ENCODE assay signal across 20 mouse cellular contexts in genomic region chr5:120225383-120225782, GRCm38 (mm10).
DNase-seq lines count a peak whose midpoint lies in the region; ATAC-seq and TF ChIP-seq lines count a peak whose summit lies in the region.
"Had no signal": no experiment of that assay in that cellular context is flagged by ENCODE, and none has a peak within 500 bp of the region (broad histone marks: within the 10 kb centered on the region; RNA-seq: fewer than 3 reads in every experiment).

No protein-coding gene starts in this region.

- TF ChIP-seq CTCF in liver, adult 2 months (IDR thresholded peaks at IDR 0.05; ENCODE audit: low read depth, low read length) = no peak
- no peak for TF ChIP-seq CTCF in liver, postnatal 0 days (IDR thresholded peaks at IDR 0.05; ENCODE audit: low read depth)
- no peak for TF ChIP-seq CTCF in brain, embryonic 14.5 days (IDR thresholded peaks at IDR 0.05; ENCODE audit: borderline replicate concordance, extremely low read depth, insufficient read depth, insufficient read length)

- 52% methylated on average over 14 of the region's 14 CpGs for whole genome bisulfite sequencing in liver, adult 2 months
- WGBS in liver, postnatal 0 days (ENCODE audit: insufficient replicate concordance) = 69% methylated on average over 14 of the region's 14 CpGs
- 21% methylated on average over 14 of the region's 14 CpGs for WGBS in neural tube, embryonic 11.5 days

- no peaks in the 10 kb centered on the region for H3K79me2 ChIP-seq in liver, adult 2 months (ENCODE audit: control insufficient read depth, insufficient read depth, low read length)

- H3K9ac ChIP-seq in liver, adult 2 months (ENCODE audit: low read depth, low read length) = no peak overlapping the region
- no peak overlapping the region for H3K9ac ChIP-seq in liver, postnatal 0 days (replicated peaks)
- no peak overlapping the region for H3K9ac ChIP-seq in neural tube, embryonic 11.5 days (ENCODE audit: low read length)
- H3K9ac ChIP-seq: heart, embryonic 13.5 days; limb, embryonic 12.5 days had no signal

- no peak for ATAC-seq in liver, postnatal 0 days
- ATAC-seq in neural tube, embryonic 11.5 days (ENCODE audit: insufficient read depth, low FRiP score, low TSS enrichment) = no peak
- no peak for ATAC-seq in granulocyte monocyte progenitor cell, adult 5-6 weeks (replicated peaks; ENCODE audit: poor library complexity, severe bottlenecking)
- ATAC-seq in megakaryocyte-erythroid progenitor cell, adult 5-6 weeks (replicated peaks; ENCODE audit: low FRiP score, low TSS enrichment, poor library complexity, severe bottlenecking) = no peak
- ATAC-seq: forebrain, embryonic 14.5 days; intestine, embryonic 16.5 days had no signal

- no peaks in the 10 kb centered on the region for H3K36me3 ChIP-seq in liver, adult 2 months (ENCODE audit: control insufficient read depth, insufficient read depth, low read length)
- H3K36me3 ChIP-seq in liver, postnatal 0 days (replicated peaks; ENCODE audit: insufficient read depth, low read length) = no peaks in the 10 kb centered on the region
- no peaks in the 10 kb centered on the region for H3K36me3 ChIP-seq in neural tube, embryonic 11.5 days (ENCODE audit: control insufficient read depth, insufficient read depth, low read length)
- H3K36me3 ChIP-seq: heart, embryonic 13.5 days; limb, embryonic 12.5 days had no signal

- no peak for TF ChIP-seq EP300 in liver, postnatal 0 days (IDR thresholded peaks at IDR 0.05; ENCODE audit: low read depth)

- H3K27me3 ChIP-seq in liver, adult 2 months (ENCODE audit: control insufficient read depth, insufficient read depth, low read length) = no peaks in the 10 kb centered on the region
- no peaks in the 10 kb centered on the region for H3K27me3 ChIP-seq in liver, postnatal 0 days (ENCODE audit: insufficient read depth, low read length)
- H3K27me3 ChIP-seq in neural tube, embryonic 11.5 days (ENCODE audit: control insufficient read depth, insufficient read depth, low read length) = no peaks in the 10 kb centered on the region; the same call in 1 of the 2 replicates

- no peak overlapping the region for H3K4me2 ChIP-seq in liver, postnatal 0 days (ENCODE audit: low read depth, low read length)
- no peak overlapping the region for H3K4me2 ChIP-seq in neural tube, embryonic 11.5 days (ENCODE audit: low read depth)
- H3K4me2 ChIP-seq: heart, embryonic 13.5 days; limb, embryonic 12.5 days had no signal

- no peaks in the 10 kb centered on the region for H3K9me3 ChIP-seq in liver, postnatal 0 days (ENCODE audit: low read length)
- no peaks in the 10 kb centered on the region for H3K9me3 ChIP-seq in neural tube, embryonic 11.5 days (ENCODE audit: control insufficient read depth, low read length)
- H3K9me3 ChIP-seq: heart, embryonic 13.5 days; limb, embryonic 12.5 days had no signal

- H3K4me3 ChIP-seq in liver, adult 2 months (ENCODE audit: insufficient read depth, low read depth, low read length) = no peak overlapping the region
- H3K4me3 ChIP-seq in liver, postnatal 0 days (ENCODE audit: low read depth, low read length) = no peak overlapping the region
- no peak overlapping the region for H3K4me3 ChIP-seq in neural tube, embryonic 11.5 days (ENCODE audit: low read depth, low read length)
- H3K4me3 ChIP-seq: gastrocnemius, adult 2 months; heart, embryonic 13.5 days; limb, embryonic 12.5 days had no signal

- H3K27ac ChIP-seq in liver, adult 2 months (replicated peaks; ENCODE audit: insufficient read depth, low read depth, low read length) = no peak overlapping the region
- H3K27ac ChIP-seq in liver, postnatal 0 days (ENCODE audit: low read depth) = no peak overlapping the region
- 0 out of 2 replicates have a peak overlapping the region, but pooled peaks have one; percentile 1 for H3K27ac ChIP-seq in neural tube, embryonic 11.5 days (ENCODE audit: low read depth, low read length)
- H3K27ac ChIP-seq: gastrocnemius, adult 2 months; heart, embryonic 13.5 days; limb, embryonic 12.5 days had no signal

- H3K4me1 ChIP-seq in liver, adult 2 months (ENCODE audit: control insufficient read depth, insufficient read depth, low read length) = peaks cover 2% of the 10 kb centered on the region; the same call in 1 of the 2 replicates
- no peaks in the 10 kb centered on the region; the same call in 1 of the 2 replicates for H3K4me1 ChIP-seq in liver, postnatal 0 days (ENCODE audit: insufficient read depth)
- peaks cover 5% of the 10 kb centered on the region; the same call in 1 of the 2 replicates for H3K4me1 ChIP-seq in neural tube, embryonic 11.5 days (ENCODE audit: control insufficient read depth, insufficient read depth, low read length)

- peak; percentile 7 for DNase-seq in liver, adult 2 months (ENCODE audit: extremely low read depth, low read depth, low spot score)
- no peak for DNase-seq in liver, postnatal 0 days
- DNase-seq in brain, embryonic 14.5 days (ENCODE audit: low read depth) = peak; percentile 36
- peak; percentile 76 for DNase-seq in embryo, embryonic 9.5 days (ENCODE audit: extremely low spot score)
- no peak for DNase-seq in neural tube, embryonic 11.5 days (ENCODE audit: low spot score)
- DNase-seq: adrenal gland, adult 8-10 months; B cell, adult 2 months; cerebellum, adult 11 months; gastrocnemius, adult 2 months; heart, adult 11 months; heart, postnatal 4 days; lung, postnatal 36 days; spleen, adult 18-20 months; thymus, adult 2 months had no signal

- no peak for TF ChIP-seq POLR2A in liver, adult 2 months (IDR thresholded peaks at IDR 0.05; ENCODE audit: extremely low read depth, insufficient read depth, low read length)
- no peak for TF ChIP-seq POLR2A in brain, embryonic 14.5 days (IDR thresholded peaks at IDR 0.05; ENCODE audit: borderline replicate concordance, extremely low read depth, insufficient read depth, insufficient read length, poor library complexity, severe bottlenecking)

Comparison
In these comparisons a context has a peak if more than half of its experiments do, and no peak if none do; other contexts are left out.
1. DNase-seq: peak in liver, adult 2 months (single experiment), brain, embryonic 14.5 days (single experiment) and embryo, embryonic 9.5 days (single experiment); none in liver, postnatal 0 days (single experiment) and neural tube, embryonic 11.5 days (single experiment).